Mouse (Mus musculus): ENCODE measurements at regions not wholly inside any gene's neighbourhood (a gene's known extent, or its start where the extent isn't known, plus 50 kb on each side); places are given as distances from the start of the nearest gene placed in this dataset.

GRCm38 (mm10) chr11:110588280-110588679, 189.4 kb downstream of the Map2k6 start:
- no peak for DNase-seq (ENCODE audit: low spot score in 2 of 2)

GRCm38 (mm10) chr11:110595266-110595862, 196.4 kb downstream of the Map2k6 start:
- peak in 1 of 2 experiments; percentile 5 for DNase-seq (ENCODE audit: low spot score in 2 of 2)

- no peak for DNase-seq (ENCODE audit: low spot score in 2 of 2)
Observed at GRCm38 (mm10) chr11:110605041-110605882, 206.3 kb downstream of the Map2k6 start.

- no peak for DNase-seq (ENCODE audit: low spot score in 2 of 2)
Observed at GRCm38 (mm10) chr11:110609276-110609675, 210.4 kb downstream of the Map2k6 start.

- no peak for DNase-seq (ENCODE audit: low spot score in 2 of 2)
Observed at GRCm38 (mm10) chr11:110610831-110611230, 211.9 kb downstream of the Map2k6 start.

- DNase-seq (ENCODE audit: low spot score in 2 of 2): no peak
Observed at GRCm38 (mm10) chr11:110632001-110632400, 233.1 kb downstream of the Map2k6 start.

- no peak for DNase-seq (ENCODE audit: low spot score in 2 of 2)
Observed at GRCm38 (mm10) chr11:110633351-110633750, 234.4 kb downstream of the Map2k6 start.

- no peak for DNase-seq (ENCODE audit: low spot score in 2 of 2)
Observed at GRCm38 (mm10) chr11:110642485-110642884, 243.6 kb downstream of the Map2k6 start.

GRCm38 (mm10) chr11:110649575-110650210, 250.8 kb downstream of the Map2k6 start:
- no peak for DNase-seq (ENCODE audit: low spot score in 2 of 2)

- no peak for DNase-seq (ENCODE audit: low spot score in 2 of 2)
Observed at GRCm38 (mm10) chr11:110652068-110652467, 253.1 kb downstream of the Map2k6 start.

GRCm38 (mm10) chr11:110656524-110657156, 257.7 kb downstream of the Map2k6 start:
- no peak for DNase-seq (ENCODE audit: low spot score in 2 of 2)

GRCm38 (mm10) chr11:110657854-110658253, 258.9 kb downstream of the Map2k6 start:
- DNase-seq (ENCODE audit: low spot score in 2 of 2): no peak

GRCm38 (mm10) chr11:110670626-110671508, 271.9 kb downstream of the Map2k6 start:
- no peak for DNase-seq (ENCODE audit: low spot score in 2 of 2)

GRCm38 (mm10) chr11:110672941-110673340, 274.0 kb downstream of the Map2k6 start:
- no peak for DNase-seq (ENCODE audit: low spot score in 2 of 2)

GRCm38 (mm10) chr11:110692824-110693223, 275.0 kb upstream of the Kcnj16 start:
- no peak for DNase-seq (ENCODE audit: low spot score in 2 of 2)

- no peak for DNase-seq (ENCODE audit: low spot score in 2 of 2)
Observed at GRCm38 (mm10) chr11:110697067-110697466, 270.8 kb upstream of the Kcnj16 start.

GRCm38 (mm10) chr11:110698342-110698741, 269.5 kb upstream of the Kcnj16 start:
- DNase-seq (ENCODE audit: low spot score in 2 of 2): no peak

- no peak for DNase-seq (ENCODE audit: low spot score in 2 of 2)
Observed at GRCm38 (mm10) chr11:110700976-110701375, 266.9 kb upstream of the Kcnj16 start.

- DNase-seq (ENCODE audit: low spot score in 2 of 2): no peak
Observed at GRCm38 (mm10) chr11:110702119-110702518, 265.7 kb upstream of the Kcnj16 start.

- DNase-seq (ENCODE audit: low spot score in 2 of 2): no peak
Observed at GRCm38 (mm10) chr11:110703511-110703910, 264.3 kb upstream of the Kcnj16 start.

- no peak for DNase-seq (ENCODE audit: low spot score in 2 of 2)
Observed at GRCm38 (mm10) chr11:110707328-110707727, 260.5 kb upstream of the Kcnj16 start.
